Mouse (Mus musculus): ENCODE data around the gene Gm45716. TPM values are rescaled to one million over a fixed set of nuclear protein-coding genes. Genes with fewer than 3 reads are reported as not detected.

Gm45716 gene
- polyA plus RNA-seq, 1 experiment: 7.6 TPM

- Histone ChIP-seq H3K27me3 (replicated peaks) (peaks cover 2% of the 10 kb centered on the region), H3K9me3 (peaks cover 9% of the 10 kb centered on the region; the same call in 1 of the 2 replicates), H3K36me3 (replicated peaks; ENCODE audit: low read length) (no peaks in the 10 kb centered on the region), H3K4me1 (0 out of 2 replicates have a peak, but pooled peaks cover 3% of the 10 kb centered on the region), H3K4me3 (replicated peaks) (no peak overlapping the region)
- TF ChIP-seq GATA1 (IDR thresholded peaks at IDR 0.05; ENCODE audit: borderline replicate concordance, low read length) (no peak), FLI1 (IDR thresholded peaks at IDR 0.05; ENCODE audit: low read length) (no peak)
Measured at GRCm38 (mm10) chr11:90196521-90197215, 9.2 kb downstream of the Gm45716 start.

DNA sequence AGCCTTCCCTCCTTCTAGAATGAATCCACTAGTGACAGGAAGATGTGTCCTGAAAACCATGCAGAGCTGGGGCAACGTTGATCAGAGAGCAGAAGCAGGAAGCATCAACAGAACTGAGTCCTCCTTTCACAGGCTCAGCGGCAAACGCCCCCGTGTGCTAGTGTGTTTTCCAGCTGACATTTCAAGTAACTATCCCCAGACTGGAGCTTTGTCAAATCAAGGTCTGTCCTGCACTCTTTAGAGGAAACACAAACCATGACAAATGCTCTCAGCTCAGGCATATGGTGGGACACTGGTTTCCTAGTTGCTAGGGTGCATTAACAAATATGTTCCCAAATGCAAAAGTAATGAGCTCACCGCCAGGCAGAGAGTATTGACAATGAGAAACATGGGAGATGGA is 10.6 kb downstream of the Gm45716 start:
- Histone ChIP-seq H3K4me3 (replicated peaks) (no peak overlapping the region), H3K27me3 (replicated peaks) (peaks cover 2% of the 10 kb centered on the region), H3K9me3 (no peaks in the 10 kb centered on the region), H3K4me1 (0 out of 2 replicates have a peak, but pooled peaks cover 3% of the 10 kb centered on the region), H3K36me3 (replicated peaks; ENCODE audit: low read length) (no peaks in the 10 kb centered on the region)
- TF ChIP-seq FLI1 (IDR thresholded peaks at IDR 0.05; ENCODE audit: low read length): no peak
- no peak for TF ChIP-seq GATA1 (IDR thresholded peaks at IDR 0.05; ENCODE audit: borderline replicate concordance, low read length)

GRCm38 (mm10) chr11:90200826-90201225 is 13.3 kb downstream of the Gm45716 start:
- no peaks in the 10 kb centered on the region for H3K36me3 ChIP-seq (replicated peaks; ENCODE audit: low read length)
- H3K9me3 ChIP-seq: no peaks in the 10 kb centered on the region
- peaks cover 2% of the 10 kb centered on the region for H3K27me3 ChIP-seq (replicated peaks)
- H3K4me1 ChIP-seq: 0 out of 2 replicates have a peak, but pooled peaks cover 3% of the 10 kb centered on the region
- TF ChIP-seq GATA1 (IDR thresholded peaks at IDR 0.05; ENCODE audit: borderline replicate concordance, low read length): no peak
- no peak for TF ChIP-seq FLI1 (IDR thresholded peaks at IDR 0.05; ENCODE audit: low read length)
- H3K4me3 ChIP-seq (replicated peaks): no peak overlapping the region

DNA sequence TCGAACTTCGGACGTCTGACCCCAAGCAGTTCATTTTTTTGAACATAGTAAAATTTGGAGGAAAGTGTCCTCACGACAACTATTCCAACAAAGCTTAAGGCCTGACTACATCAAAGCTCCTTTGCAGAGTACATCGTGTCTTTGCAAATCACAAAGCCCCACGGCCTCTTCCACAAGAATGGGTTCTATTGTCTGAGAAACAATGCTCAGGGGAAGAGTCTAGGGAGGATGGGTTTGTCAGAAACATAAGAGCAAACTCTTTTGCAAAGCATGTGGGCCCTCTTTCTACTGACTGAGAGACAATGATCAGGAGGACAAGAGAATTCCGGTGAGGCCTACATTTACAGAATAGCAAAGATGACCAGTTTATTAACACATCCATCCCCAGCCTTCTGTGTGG is 26.8 kb downstream of the Gm45716 start:
- H3K4me3 ChIP-seq (replicated peaks): no peak overlapping the region
- no peaks in the 10 kb centered on the region for H3K36me3 ChIP-seq (replicated peaks; ENCODE audit: low read length)
- peaks cover 4% of the 10 kb centered on the region; the same call in 1 of the 2 replicates for H3K4me1 ChIP-seq
- peaks cover 4% of the 10 kb centered on the region for H3K9me3 ChIP-seq
- H3K27me3 ChIP-seq (replicated peaks): peaks cover 3% of the 10 kb centered on the region
- no peak for TF ChIP-seq GATA1 (IDR thresholded peaks at IDR 0.05; ENCODE audit: borderline replicate concordance, low read length)
- TF ChIP-seq FLI1 (IDR thresholded peaks at IDR 0.05; ENCODE audit: low read length): no peak

- H3K27me3 ChIP-seq (replicated peaks): peaks cover 10% of the 10 kb centered on the region
- TF ChIP-seq GATA1 (IDR thresholded peaks at IDR 0.05; ENCODE audit: borderline replicate concordance, low read length): no peak
- TF ChIP-seq FLI1 (IDR thresholded peaks at IDR 0.05; ENCODE audit: low read length): no peak
- no peaks in the 10 kb centered on the region for H3K36me3 ChIP-seq (replicated peaks; ENCODE audit: low read length)
- H3K4me3 ChIP-seq (replicated peaks): no peak overlapping the region
- no peaks in the 10 kb centered on the region for H3K9me3 ChIP-seq
- H3K4me1 ChIP-seq: peaks cover 28% of the 10 kb centered on the region
Measured at GRCm38 (mm10) chr11:90220022-90220645, 32.7 kb downstream of the Gm45716 start.

DNA sequence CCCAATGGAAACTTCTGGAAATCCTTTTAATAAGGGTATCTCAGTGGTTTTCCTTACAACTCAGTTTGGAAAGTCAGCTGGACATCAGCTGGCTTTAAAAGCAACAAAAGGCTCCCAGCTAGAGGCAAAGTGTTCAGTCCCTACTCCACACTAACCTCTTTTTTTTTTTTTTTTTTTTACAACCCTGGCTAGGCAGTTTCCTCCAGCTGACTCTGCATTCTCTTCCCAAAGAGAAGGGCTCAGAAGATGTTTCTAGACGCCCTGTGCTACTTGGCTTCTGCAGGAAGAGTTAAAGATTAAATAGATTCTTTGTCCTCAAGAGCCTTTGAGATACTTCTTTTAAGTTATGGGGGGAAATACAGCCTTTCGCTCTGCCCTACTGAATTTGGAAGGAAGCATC is 33.3 kb downstream of the Gm45716 start:
- H3K27me3 ChIP-seq (replicated peaks): peaks cover 10% of the 10 kb centered on the region
- peaks cover 35% of the 10 kb centered on the region for H3K4me1 ChIP-seq
- no peak overlapping the region for H3K4me3 ChIP-seq (replicated peaks)
- TF ChIP-seq FLI1 (IDR thresholded peaks at IDR 0.05; ENCODE audit: low read length): no peak
- no peaks in the 10 kb centered on the region for H3K36me3 ChIP-seq (replicated peaks; ENCODE audit: low read length)
- H3K9me3 ChIP-seq: no peaks in the 10 kb centered on the region

DNA sequence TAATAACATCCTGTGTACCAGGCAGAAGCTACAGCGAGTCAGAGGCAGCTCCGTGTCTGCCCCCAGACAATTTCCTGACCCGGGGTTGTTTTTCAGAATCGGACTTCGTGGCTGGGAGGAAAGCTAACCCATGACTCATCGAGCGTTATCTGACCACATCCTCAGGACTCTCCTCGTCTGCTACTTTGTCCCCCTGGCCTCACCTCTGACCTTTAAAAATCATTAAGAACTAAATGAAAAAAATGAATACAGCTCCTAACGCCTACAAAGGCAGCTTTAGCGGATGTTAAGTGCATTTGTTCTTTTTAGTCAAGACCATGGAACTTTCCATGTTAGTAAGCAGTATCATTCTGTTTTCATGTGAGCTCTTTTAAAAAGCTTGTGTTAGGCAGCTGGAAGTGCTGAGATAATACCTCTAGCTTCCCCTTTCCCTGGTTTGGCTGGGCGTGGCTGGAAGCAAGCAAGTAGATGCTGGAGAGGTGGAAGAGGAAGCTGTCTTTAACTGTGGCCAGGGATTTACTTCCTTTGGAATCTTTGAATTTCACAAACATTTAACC is 37.5 kb downstream of the Gm45716 start:
- peaks cover 11% of the 10 kb centered on the region for H3K27me3 ChIP-seq (replicated peaks)
- H3K9me3 ChIP-seq: no peaks in the 10 kb centered on the region
- TF ChIP-seq GATA1 (IDR thresholded peaks at IDR 0.05; ENCODE audit: borderline replicate concordance, low read length) (no peak), FLI1 (IDR thresholded peaks at IDR 0.05; ENCODE audit: low read length) (no peak)
- H3K4me3 ChIP-seq (replicated peaks): peak overlapping the region; percentile 83
- H3K4me1 ChIP-seq: peaks cover 64% of the 10 kb centered on the region
- H3K36me3 ChIP-seq (replicated peaks; ENCODE audit: low read length): no peaks in the 10 kb centered on the region

GRCm38 (mm10) chr11:90227000-90227922 is 39.8 kb downstream of the Gm45716 start:
- no peaks in the 10 kb centered on the region for H3K9me3 ChIP-seq
- TF ChIP-seq GATA1 (IDR thresholded peaks at IDR 0.05; ENCODE audit: borderline replicate concordance, low read length) (no peak), FLI1 (IDR thresholded peaks at IDR 0.05; ENCODE audit: low read length) (no peak)
- peaks cover 76% of the 10 kb centered on the region for H3K4me1 ChIP-seq
- peaks cover 5% of the 10 kb centered on the region for H3K27me3 ChIP-seq (replicated peaks)
- H3K4me3 ChIP-seq (replicated peaks): no peak overlapping the region
- H3K36me3 ChIP-seq (replicated peaks; ENCODE audit: low read length): no peaks in the 10 kb centered on the region

DNA sequence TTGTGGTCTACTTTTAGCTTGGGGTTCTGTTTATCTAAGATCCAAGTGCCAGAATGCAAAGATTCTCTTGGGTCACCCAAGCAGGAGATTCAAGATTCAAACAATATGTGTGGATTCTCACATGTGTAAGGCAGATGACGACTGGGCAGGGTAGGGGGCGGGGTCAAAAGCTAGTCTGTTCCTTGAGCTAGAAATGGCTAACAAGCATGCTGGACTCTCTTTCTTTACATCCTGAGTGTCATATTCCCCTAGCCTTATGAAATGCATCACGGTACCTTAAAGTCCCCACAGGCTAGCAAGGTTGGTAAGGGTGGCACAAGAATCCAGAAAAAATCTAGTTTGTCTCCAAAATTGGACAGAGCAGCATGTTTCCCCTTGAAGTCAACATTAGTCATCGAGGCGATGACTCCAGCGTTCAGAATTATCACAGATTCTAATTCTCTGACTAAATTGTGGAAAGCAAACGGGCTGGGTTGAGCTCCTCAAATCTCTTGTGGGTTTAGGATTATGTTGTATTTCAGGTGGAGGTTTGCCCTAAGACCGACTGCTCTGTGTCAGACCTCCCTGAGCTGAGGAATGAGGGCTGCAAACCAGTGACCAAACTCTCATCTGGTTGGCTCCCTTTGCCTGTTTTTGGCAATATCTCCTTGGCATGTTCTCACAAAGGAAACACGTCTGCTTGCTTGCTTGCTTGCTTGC is 40.9 kb downstream of the Gm45716 start:
- TF ChIP-seq GATA1 (IDR thresholded peaks at IDR 0.05; ENCODE audit: borderline replicate concordance, low read length): no peak
- TF ChIP-seq FLI1 (IDR thresholded peaks at IDR 0.05; ENCODE audit: low read length): no peak
- Histone ChIP-seq H3K9me3 (no peaks in the 10 kb centered on the region), H3K36me3 (replicated peaks; ENCODE audit: low read length) (no peaks in the 10 kb centered on the region)

More for the DNA sequence above, 40.9 kb downstream of the Gm45716 start:
- Histone ChIP-seq H3K4me3 (replicated peaks) (no peak overlapping the region), H3K27me3 (replicated peaks) (peaks cover 5% of the 10 kb centered on the region), H3K4me1 (peaks cover 85% of the 10 kb centered on the region)

All from megakaryocyte, embryonic 14.5 days (primary cell).